Mouse (Mus musculus): Measurements from ENCODE around the gene Stard10.

DNA sequence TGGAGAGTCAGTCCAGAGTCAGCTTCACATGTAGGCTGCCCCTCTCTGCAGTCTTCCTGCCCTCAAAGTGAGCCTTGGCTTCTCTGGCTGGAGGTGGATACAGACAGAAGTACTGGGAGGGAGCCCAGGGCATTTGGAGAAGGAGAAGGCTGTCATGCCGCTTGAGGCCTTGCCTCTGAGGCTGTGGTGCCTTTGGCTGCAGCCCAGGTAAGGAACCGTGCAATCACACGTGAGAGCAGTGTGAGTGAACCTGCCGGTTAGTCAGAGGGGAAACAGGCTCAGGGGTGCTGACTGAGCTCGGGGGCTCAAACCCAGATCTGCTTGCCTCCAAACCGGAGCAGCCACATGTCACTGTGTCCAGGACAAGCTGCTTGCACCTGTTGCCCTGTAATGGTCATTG lies 64.6 kb downstream of the Stard10 start:
- no peak for TF ChIP-seq CTCF (IDR thresholded peaks at IDR 0.05; ENCODE audit: borderline replicate concordance, insufficient read depth, low read length)
- TF ChIP-seq POLR2A (IDR thresholded peaks at IDR 0.05; ENCODE audit: low read depth, low read length), result no peak

Measured in embryonic fibroblast, embryonic 13.5 days (primary cell).